Mouse (Mus musculus): ENCODE data around the gene Tmem201. TPM values are rescaled to one million over a fixed set of nuclear protein-coding genes. Genes with fewer than 3 reads are reported as not detected.
A peak's percentile ranks its signal among the peaks of the same experiment; 100 is the strongest.

The Tmem201 gene
- polyA plus RNA-seq, 1 experiment from 2014 or later: 19.3 TPM

DNA sequence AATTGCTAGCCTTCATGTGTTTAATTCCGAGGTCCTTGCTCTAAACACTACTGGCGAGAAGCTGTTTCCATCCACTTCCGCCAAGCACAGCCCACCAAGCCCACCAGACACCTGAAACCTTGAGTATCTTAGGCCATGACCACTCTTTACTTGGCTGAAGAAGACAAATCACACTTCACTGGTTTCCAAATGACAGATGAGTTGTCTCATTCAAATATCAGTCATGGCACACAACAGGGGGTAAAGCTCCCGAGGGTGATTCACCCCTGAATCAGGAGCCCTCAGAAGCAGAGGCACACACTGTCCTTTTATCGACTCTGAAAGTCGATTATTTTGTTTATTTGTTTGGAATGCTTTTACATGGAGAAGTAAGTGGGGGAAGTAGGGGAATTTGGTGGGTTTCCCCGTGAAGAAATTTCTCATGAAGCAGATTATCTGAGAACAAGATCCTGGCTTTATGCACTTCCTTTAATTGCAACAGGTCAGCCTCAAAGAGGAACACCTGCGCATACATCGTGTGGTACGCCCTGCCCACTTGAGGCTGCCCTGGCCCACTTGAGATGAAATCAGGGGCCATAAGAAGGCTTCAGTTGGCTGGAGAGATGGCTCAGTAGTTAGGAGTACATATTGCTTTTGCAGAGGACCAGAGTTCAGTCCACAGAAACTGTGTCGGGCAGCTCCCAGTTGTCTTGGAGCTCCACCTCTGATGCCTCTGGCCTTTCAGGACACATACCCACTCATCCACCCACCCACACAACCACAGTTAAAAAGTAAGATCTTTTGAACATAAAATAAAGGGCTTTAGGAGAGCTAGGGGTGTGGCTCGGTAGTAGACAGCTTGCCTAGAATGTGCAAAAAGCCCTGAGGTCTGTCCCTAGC is 47.8 kb downstream of the Tmem201 start:
- Histone ChIP-seq H3K9me3 (ENCODE audit: control insufficient read depth, low read length) (no peaks in the 10 kb centered on the region), H3K9ac (ENCODE audit: low read depth, low read length) (no peak overlapping the region), H3K4me2 (replicated peaks; ENCODE audit: low read depth, low read length) (no peak overlapping the region), H3K4me1 (replicated peaks; ENCODE audit: control insufficient read depth, insufficient read depth, low read length) (no peaks in the 10 kb centered on the region), H3K36me3 (ENCODE audit: control insufficient read depth, insufficient read depth, low read length) (no peaks in the 10 kb centered on the region), H3K4me3 (ENCODE audit: low read depth, low read length) (no peak overlapping the region), H3K27me3 (ENCODE audit: control insufficient read depth, insufficient read depth, low read length) (no peaks in the 10 kb centered on the region), H3K27ac (ENCODE audit: low read depth, low read length) (no peak overlapping the region)
- no peak for ATAC-seq (ENCODE audit: low FRiP score)
- WGBS: 86% methylated on average over 12 of the region's 12 CpGs
- DNase-seq (ENCODE audit: low spot score): no peak

DNA sequence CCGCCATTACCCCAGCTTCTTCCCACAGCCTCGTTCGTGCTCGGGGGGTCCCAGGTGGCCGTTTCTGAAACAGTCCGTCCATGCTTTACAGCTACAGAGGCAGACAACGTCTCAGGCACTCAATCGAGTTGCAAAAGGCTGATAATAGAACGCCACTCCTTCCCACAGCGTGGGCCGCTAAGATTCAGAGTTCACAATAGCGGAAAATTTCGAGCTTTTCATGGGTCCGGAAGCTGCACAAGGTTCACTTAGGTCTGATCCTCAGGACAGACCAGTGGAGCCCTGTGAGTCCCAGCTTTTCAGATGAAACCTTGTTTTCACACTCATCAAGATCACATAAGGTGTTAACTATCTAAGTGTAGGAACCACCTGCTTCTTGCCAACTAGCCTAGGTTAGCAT is 49.0 kb downstream of the Tmem201 start:
- H3K36me3 ChIP-seq (ENCODE audit: control insufficient read depth, insufficient read depth, low read length): no peaks in the 10 kb centered on the region
- H3K4me1 ChIP-seq (replicated peaks; ENCODE audit: control insufficient read depth, insufficient read depth, low read length): no peaks in the 10 kb centered on the region
- no peak overlapping the region for H3K9ac ChIP-seq (ENCODE audit: low read depth, low read length)
- no peak overlapping the region for H3K4me2 ChIP-seq (replicated peaks; ENCODE audit: low read depth, low read length)
- no peak overlapping the region for H3K27ac ChIP-seq (ENCODE audit: low read depth, low read length)
- ATAC-seq (ENCODE audit: low FRiP score) (no peak), DNase-seq (ENCODE audit: low spot score) (no peak)
- 76% methylated on average over 14 of the region's 14 CpGs for WGBS
- H3K4me3 ChIP-seq (ENCODE audit: low read depth, low read length): no peak overlapping the region
- H3K27me3 ChIP-seq (ENCODE audit: control insufficient read depth, insufficient read depth, low read length): no peaks in the 10 kb centered on the region
- no peaks in the 10 kb centered on the region for H3K9me3 ChIP-seq (ENCODE audit: control insufficient read depth, low read length)

DNA sequence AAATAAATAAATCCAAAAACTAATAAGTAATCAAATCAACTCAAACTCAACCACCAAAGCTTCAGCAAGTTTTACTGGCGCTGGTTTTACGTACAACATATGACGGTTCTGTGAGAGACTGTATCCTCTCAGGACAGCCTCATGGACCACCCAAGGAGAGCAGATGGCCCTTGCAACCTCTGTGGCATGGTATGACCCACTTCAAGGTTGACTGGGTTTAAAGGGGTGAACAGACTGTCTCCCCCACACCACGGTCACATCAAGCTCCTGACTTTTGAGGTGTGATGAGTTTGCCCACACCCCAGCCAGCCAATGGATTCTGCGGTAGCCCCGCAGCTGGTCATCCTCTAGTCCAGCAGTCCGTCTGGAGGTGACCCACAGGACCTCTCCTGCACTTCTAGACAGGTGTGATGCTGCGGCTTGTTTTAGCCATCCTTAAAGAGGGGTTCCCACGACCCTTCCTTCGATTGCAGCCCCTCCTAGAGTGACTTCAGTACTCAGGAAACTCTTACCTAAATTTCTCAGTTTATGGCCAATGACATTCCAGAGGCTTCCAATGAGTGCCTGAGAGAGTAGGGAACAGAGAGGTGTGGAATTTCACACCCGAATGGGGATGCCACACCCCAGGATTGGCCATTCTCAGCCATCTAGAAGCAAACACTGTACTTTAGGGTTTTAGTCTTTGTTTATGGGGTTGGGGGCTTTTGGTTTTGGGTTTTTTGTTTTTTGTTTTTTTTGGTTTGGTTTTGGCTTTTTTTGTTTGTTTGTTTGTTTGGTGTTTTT is 52.8 kb downstream of the Tmem201 start:
- Histone ChIP-seq H3K36me3 (ENCODE audit: control insufficient read depth, insufficient read depth, low read length) (no peaks in the 10 kb centered on the region), H3K4me1 (replicated peaks; ENCODE audit: control insufficient read depth, insufficient read depth, low read length) (no peaks in the 10 kb centered on the region), H3K4me3 (ENCODE audit: low read depth, low read length) (no peak overlapping the region), H3K9ac (ENCODE audit: low read depth, low read length) (no peak overlapping the region), H3K4me2 (replicated peaks; ENCODE audit: low read depth, low read length) (no peak overlapping the region), H3K27me3 (ENCODE audit: control insufficient read depth, insufficient read depth, low read length) (no peaks in the 10 kb centered on the region), H3K9me3 (ENCODE audit: control insufficient read depth, low read length) (no peaks in the 10 kb centered on the region), H3K27ac (ENCODE audit: low read depth, low read length) (no peak overlapping the region)
- ATAC-seq (ENCODE audit: low FRiP score) (no peak), DNase-seq (ENCODE audit: low spot score) (no peak)
- WGBS: 86% methylated on average over 11 of the region's 11 CpGs

DNA sequence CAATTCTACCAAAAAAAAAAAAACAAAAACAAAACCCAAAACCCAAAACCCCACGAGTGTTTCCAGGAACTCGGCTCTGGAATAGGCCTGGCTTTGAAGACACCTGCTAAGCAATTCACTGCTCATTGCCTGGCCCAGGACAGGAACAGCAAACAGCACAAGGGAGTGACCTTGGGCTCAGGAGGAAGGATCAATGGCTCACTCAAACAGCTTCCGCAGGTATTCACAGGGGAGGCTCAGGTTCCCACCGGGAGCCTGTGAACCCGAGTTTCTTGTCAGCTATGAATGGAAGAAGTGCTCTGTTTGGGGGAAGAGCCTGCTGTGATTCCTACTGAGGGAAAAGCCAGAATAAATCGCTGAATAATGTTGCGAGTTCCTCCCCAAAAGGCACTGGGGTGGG is 54.0 kb downstream of the Tmem201 start:
- no peak for DNase-seq (ENCODE audit: low spot score)
- Histone ChIP-seq H3K36me3 (ENCODE audit: control insufficient read depth, insufficient read depth, low read length) (no peaks in the 10 kb centered on the region), H3K4me2 (replicated peaks; ENCODE audit: low read depth, low read length) (no peak overlapping the region), H3K4me3 (ENCODE audit: low read depth, low read length) (no peak overlapping the region), H3K4me1 (replicated peaks; ENCODE audit: control insufficient read depth, insufficient read depth, low read length) (no peaks in the 10 kb centered on the region), H3K27ac (ENCODE audit: low read depth, low read length) (no peak overlapping the region), H3K9ac (ENCODE audit: low read depth, low read length) (no peak overlapping the region), H3K9me3 (ENCODE audit: control insufficient read depth, low read length) (no peaks in the 10 kb centered on the region), H3K27me3 (ENCODE audit: control insufficient read depth, insufficient read depth, low read length) (no peaks in the 10 kb centered on the region)
- no peak for ATAC-seq (ENCODE audit: low FRiP score)
- WGBS: 23% methylated on average over 7 of the region's 7 CpGs

DNA sequence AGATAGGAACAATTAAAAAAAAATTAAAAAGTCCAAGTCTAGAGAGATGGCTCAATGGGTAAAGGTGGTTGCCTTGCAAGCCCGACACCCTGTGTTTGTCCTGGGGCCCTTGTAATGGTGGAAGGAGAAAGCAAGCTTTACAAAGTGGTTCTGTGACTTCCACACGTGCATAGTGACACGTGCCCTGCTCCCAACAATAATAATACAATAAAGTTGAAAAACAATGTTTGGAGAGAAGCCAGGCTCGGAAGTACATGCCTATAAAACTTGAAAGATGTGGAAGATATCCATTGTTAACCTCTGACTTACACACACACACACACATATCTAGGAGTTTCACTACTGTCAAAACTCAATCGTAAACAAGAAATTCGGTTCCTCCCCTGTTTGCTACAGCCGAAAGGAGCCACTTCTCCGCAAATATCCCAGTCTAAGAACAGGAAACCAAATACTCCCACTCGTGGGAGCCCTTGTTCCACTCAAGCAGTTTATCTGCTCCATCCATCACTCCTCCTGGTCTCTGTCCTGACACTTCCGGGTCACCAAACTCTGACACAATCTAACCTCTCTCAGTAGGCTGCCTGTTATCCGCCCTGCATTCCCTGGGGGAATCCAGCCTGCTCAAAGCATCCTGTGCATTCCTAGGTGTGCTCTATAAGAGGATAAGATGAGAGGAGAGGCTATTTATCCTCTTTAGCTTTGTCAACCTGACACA is 58.6 kb downstream of the Tmem201 start:
- no peak overlapping the region for H3K27ac ChIP-seq (ENCODE audit: low read depth, low read length)
- ATAC-seq (ENCODE audit: low FRiP score) (no peak), DNase-seq (ENCODE audit: low spot score) (no peak)

DNA sequence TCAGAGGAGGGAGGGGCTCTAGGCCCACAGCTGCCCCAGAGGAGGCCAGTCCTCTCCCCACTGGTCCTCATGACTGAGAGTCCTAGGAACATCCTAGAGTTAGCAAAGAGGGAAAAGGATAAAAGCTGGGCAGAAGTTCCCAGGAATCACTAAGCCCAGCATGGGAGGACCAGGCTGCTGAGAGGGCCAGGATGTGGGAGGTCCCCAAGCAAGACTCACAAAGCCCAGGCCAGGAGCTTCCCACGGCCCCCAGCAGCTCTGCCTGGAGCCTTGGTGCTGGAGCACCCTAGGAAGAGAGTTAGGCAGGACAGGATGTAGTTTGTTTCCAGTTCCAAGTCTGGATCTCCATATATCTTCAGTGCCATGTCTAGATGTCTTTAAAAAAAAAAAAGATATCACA is 59.8 kb downstream of the Tmem201 start:
- no peak overlapping the region for H3K4me3 ChIP-seq (ENCODE audit: low read depth, low read length)
- no peak overlapping the region for H3K27ac ChIP-seq (ENCODE audit: low read depth, low read length)
- DNase-seq (ENCODE audit: low spot score): no peak
- no peak overlapping the region for H3K9ac ChIP-seq (ENCODE audit: low read depth, low read length)
- no peak overlapping the region for H3K4me2 ChIP-seq (replicated peaks; ENCODE audit: low read depth, low read length)
- H3K27me3 ChIP-seq (ENCODE audit: control insufficient read depth, insufficient read depth, low read length): peaks cover 2% of the 10 kb centered on the region
- no peak for ATAC-seq (ENCODE audit: low FRiP score)
- WGBS: 55% methylated on average over 1 of the region's 1 CpGs
- no peaks in the 10 kb centered on the region for H3K9me3 ChIP-seq (ENCODE audit: control insufficient read depth, low read length)
- H3K4me1 ChIP-seq (replicated peaks; ENCODE audit: control insufficient read depth, insufficient read depth, low read length): no peaks in the 10 kb centered on the region
- H3K36me3 ChIP-seq (ENCODE audit: control insufficient read depth, insufficient read depth, low read length): no peaks in the 10 kb centered on the region

More for the DNA sequence above, 58.6 kb downstream of the Tmem201 start:
- WGBS: 73% methylated on average over 11 of the region's 11 CpGs
- no peaks in the 10 kb centered on the region for H3K4me1 ChIP-seq (replicated peaks; ENCODE audit: control insufficient read depth, insufficient read depth, low read length)
- H3K9ac ChIP-seq (ENCODE audit: low read depth, low read length): no peak overlapping the region
- H3K27me3 ChIP-seq (ENCODE audit: control insufficient read depth, insufficient read depth, low read length): no peaks in the 10 kb centered on the region; the same call in 1 of the 2 replicates
- no peaks in the 10 kb centered on the region for H3K9me3 ChIP-seq (ENCODE audit: control insufficient read depth, low read length)
- no peak overlapping the region for H3K4me3 ChIP-seq (ENCODE audit: low read depth, low read length)
- no peaks in the 10 kb centered on the region for H3K36me3 ChIP-seq (ENCODE audit: control insufficient read depth, insufficient read depth, low read length)
- H3K4me2 ChIP-seq (replicated peaks; ENCODE audit: low read depth, low read length): no peak overlapping the region

DNA sequence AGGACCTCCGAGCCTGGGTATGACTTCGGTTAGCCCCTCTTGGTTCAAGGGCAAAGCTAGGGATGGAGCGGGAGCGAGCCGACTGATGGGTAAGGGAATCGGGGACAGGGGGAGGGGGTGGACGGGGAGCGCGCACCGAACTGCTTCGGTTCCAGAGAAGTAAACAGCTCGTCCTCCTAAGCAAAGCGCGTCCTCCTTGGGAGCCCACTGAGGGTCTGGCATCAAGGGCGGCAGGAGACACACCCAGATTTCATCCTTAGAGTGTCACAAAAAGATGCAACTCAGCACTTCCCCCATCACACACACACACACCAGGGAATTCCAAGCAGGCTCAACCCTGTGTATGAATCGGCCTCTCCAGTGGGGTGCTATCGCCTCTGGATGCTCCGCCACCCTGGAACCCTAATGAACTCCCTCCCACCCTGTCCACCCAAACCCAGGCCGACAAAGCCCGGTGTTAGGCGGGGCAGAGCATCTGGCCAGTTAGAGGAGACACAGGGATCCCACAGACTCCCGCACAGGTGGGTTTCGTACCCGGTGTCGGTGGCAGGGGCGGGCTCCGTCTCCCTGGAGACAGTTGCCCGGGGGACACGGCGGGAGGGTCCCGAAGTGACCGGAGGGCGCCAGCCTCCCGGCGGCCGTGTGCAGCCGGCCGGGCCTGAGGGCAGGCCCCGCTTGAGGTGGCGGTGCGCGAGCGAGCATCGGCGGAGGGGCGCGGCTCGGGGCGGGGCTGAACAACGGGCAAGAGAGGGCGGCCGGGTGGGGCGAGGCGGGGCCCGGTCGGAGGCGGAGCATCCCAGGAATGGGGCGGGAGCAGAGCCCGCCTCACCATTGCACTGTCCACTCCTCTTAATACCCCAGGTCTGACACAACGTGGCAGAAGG is 62.2 kb downstream of the Tmem201 start:
- Histone ChIP-seq H3K27me3 (ENCODE audit: control insufficient read depth, insufficient read depth, low read length) (peaks cover 2% of the 10 kb centered on the region), H3K27ac (ENCODE audit: low read depth, low read length) (peak overlapping the region; percentile 34; the same call in 1 of the 2 replicates), H3K9me3 (ENCODE audit: control insufficient read depth, low read length) (no peaks in the 10 kb centered on the region), H3K4me3 (ENCODE audit: low read depth, low read length) (peak overlapping the region; percentile 58), H3K4me1 (replicated peaks; ENCODE audit: control insufficient read depth, insufficient read depth, low read length) (no peaks in the 10 kb centered on the region), H3K36me3 (ENCODE audit: control insufficient read depth, insufficient read depth, low read length) (no peaks in the 10 kb centered on the region), H3K9ac (ENCODE audit: low read depth, low read length) (peak overlapping the region; percentile 52), H3K4me2 (replicated peaks; ENCODE audit: low read depth, low read length) (peak overlapping the region; percentile 68)
- 2% methylated on average over 50 of the region's 60 CpGs for WGBS
- DNase-seq (ENCODE audit: low spot score): peak; percentile 88
- ATAC-seq (ENCODE audit: low FRiP score): peak; percentile 93

Measured in hindbrain, embryonic 11.5 days (tissue).